Mouse (Mus musculus): ENCODE results near the gene Zfp558. TPM values are rescaled to one million over a fixed set of nuclear protein-coding genes. Genes with fewer than 3 reads are reported as not detected.
"Not testable (repeated sequence)": the region's sequence is repeated elsewhere in the genome, so short reads cannot be mapped to it uniquely, and the experiment has no call there.

The Zfp558 gene
- total RNA-seq (2014; fragmentation: Nextera tagmentation) (2.6 and 2.9 TPM in 2 replicates), total RNA-seq (2017) (1.4 and 1.5 TPM in 2 replicates)

DNA sequence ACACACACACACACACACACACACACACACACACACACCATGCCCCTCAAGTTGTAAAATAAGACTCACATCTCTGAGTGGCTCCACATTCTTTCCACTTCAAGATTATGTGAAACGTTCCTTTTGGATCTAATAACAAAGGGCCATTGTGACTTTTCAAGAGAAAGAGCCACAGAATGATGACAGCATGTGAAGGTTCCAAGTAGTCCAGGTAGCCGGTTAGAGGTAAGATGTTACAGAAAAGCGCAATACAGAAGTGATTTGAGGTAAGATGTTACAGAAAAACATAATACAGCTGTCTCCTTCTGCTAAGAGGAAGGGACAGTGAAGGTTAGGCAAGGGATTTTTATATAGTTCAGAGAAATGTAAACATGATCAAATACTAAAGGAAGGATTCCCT, at the start of gene Zfp558, which contains the start of gene Mbd3l1:
Gene Zfp558 (minus strand): TSS at position 101 of the 400 bp plus-strand sequence.
Gene Mbd3l1 (plus strand): TSS at position 192 of the 400 bp plus-strand sequence.
- no peak for ATAC-seq (replicated peaks; ENCODE audit: low FRiP score, low TSS enrichment, poor library complexity, severe bottlenecking)

DNA sequence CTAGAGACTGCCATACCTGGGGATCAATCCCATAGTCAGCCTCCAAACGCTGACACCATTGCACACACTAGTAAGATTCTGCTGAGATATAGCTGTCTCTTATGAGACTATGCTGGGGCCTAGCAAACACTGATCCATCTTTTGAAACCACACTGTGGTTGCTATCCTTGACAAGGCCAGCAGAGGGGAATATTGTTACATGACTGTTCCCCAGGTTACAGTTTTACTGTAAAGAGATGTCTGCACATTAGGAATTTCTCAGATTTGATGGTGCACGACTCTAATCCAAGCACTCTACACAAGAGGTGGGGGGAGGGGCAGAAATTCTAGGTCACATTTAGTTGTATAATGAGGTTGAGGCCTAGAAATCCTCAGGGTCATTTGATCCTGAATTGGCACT, 30.0 kb upstream of the Zfp558 start:
- ATAC-seq (replicated peaks; ENCODE audit: low FRiP score, low TSS enrichment, poor library complexity, severe bottlenecking) = no peak

DNA sequence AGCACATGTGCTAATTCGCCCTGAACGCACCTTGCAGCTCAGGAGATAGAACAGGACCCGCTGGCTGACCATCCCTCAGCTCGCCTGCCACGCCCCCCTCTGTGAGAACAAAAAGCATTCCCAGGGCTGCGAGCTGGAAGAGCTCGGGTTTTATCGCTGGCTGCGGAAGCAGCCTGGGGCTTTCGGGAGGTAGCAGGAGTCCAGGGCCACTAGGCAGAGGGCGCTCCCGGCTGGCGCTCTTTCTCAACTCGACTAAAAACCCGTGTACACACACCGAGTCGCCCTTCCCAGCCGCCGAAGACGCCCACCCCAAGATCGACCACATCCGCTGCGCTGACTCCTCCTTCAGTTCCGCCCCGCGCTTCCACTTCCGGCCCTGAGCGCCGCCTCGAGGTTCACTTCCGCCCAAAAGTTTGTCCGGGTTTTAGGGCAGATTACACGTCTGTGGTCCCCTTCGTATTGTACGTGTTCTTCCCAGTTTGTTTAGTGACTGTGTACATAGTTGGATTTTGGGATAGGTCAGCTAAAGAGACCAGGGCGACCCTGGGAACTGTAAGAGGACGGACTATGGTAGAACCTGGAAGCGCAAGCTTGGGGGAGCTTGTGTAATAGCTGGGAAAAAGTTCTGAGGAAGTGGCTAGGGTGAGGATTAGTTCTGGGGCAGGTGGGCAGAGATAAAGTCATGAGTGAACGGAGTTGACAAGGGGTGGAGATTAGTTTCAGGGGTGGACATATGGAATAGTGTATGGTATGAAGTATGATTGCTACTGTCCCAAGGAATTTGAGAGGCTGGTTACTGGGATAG, 4.5 kb downstream of the Zfp558 start:
- ATAC-seq (replicated peaks; ENCODE audit: low FRiP score, low TSS enrichment, poor library complexity, severe bottlenecking) = peak; percentile 99

- no peak for ATAC-seq (replicated peaks; ENCODE audit: low FRiP score, low TSS enrichment, poor library complexity, severe bottlenecking)
Measured at GRCm38 (mm10) chr9:18468005-18468404, 10.1 kb downstream of the Zfp558 start.

DNA sequence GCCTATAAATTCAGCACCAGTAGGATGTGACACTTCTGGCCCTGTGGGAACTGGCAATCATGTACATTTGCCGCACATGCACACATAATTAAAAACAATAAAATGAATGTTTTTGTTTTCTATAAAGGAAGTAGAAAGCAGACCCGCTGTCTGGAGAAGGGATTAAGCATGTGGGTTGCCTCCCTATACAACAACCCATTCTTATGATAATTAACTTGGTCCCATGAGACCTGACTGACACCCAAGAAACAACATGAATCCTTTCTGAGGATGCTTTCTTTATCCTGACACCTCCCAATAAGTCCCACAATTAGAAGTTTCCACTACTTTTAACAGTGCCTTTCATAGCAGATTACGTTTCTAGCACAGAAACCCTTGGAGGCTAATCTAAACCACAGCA, 10.7 kb downstream of the Zfp558 start:
- ATAC-seq (replicated peaks; ENCODE audit: low FRiP score, low TSS enrichment, poor library complexity, severe bottlenecking) = no peak

DNA sequence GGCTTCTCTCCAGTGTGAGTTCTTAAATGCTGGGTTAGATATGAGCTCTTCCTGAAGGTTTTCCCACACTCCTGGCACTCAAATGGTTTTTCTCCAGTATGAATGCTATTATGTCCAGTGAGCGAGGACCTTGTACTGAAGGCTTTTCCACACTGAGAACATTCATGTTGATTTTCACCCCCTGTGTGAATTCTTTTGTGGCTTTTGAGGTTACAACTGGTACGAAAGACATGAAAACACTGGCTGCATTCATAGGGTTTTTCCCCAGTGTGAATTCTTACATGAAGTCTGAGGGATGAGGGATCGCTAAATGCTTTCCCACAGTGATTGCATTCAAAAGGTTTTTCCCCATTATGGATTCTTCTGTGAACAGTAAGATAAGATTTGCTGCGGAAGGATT, 21.5 kb downstream of the Zfp558 start:
- no peak for ATAC-seq (replicated peaks; ENCODE audit: low FRiP score, low TSS enrichment, poor library complexity, severe bottlenecking)

DNA sequence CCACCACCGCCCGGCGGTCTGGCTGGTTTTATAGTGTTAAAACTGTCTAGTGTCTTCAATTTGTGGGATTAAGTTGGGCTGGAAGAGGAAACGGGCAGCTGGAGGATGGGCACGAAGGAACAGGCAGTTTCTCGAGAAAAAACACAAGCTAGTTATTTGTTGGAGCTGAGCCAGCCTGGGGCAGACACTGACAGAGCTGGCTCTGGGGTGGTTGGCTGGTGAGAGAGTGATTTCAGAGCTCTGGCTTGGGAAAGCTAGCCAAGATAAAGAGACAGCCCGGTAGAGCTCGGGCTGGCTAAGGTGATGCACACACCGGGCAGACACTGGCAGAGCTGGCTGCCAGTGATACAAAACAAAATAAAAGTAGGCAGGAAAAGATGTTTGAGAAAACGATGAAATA, 46.4 kb downstream of the Zfp558 start:
- no peak for ATAC-seq (replicated peaks; ENCODE audit: low FRiP score, low TSS enrichment, poor library complexity, severe bottlenecking)

- ATAC-seq (replicated peaks; ENCODE audit: low FRiP score, low TSS enrichment, poor library complexity, severe bottlenecking) = no peak
Measured at GRCm38 (mm10) chr9:18430354-18430753, 47.7 kb downstream of the Zfp558 start, which contains the start of gene Mbd3l2. TSS of gene Mbd3l2 (plus strand) at chr9:18430654.

DNA sequence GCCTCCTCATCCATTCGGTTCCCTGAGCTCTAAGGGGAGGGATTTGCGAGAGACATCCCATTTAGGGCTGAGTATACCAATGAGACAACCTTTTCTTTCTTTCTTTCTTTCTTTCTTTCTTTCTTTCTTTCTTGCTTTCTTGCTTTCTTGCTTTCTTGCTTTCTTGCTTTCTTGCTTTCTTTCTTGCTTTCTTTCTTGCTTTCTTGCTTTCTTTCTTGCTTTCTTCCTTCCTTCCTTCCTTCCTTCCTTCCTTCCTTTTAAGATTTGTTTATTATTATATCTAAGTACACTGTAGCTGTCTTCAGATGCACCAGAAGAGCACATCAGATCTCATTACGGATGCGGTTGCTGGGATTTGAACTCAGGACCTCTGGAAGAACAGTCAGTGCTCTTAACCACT, 65.7 kb downstream of the Zfp558 start:
- not testable (repeated sequence) for ATAC-seq (replicated peaks; ENCODE audit: low FRiP score, low TSS enrichment, poor library complexity, severe bottlenecking)

Other genes with a start within 250 kb of the Zfp558 start
- 38.5 and 74.0 TPM in 2 replicates for gene Chordc1, start 186.1 kb downstream of the Zfp558 start, total RNA-seq (2014; fragmentation: Nextera tagmentation)
- 106 and 154 TPM in 2 replicates for gene Chordc1, start 186.1 kb downstream of the Zfp558 start, total RNA-seq (2017)
- not detected in 2 replicates for gene Naalad2, start 75.3 kb downstream of the Zfp558 start, total RNA-seq (2014; fragmentation: Nextera tagmentation)
- gene Naalad2, start 75.3 kb downstream of the Zfp558 start, total RNA-seq (2017) = not detected in 2 replicates
- not detected in 2 replicates for gene Ubtfl1, start 73.8 kb downstream of the Zfp558 start, total RNA-seq (2014; fragmentation: Nextera tagmentation)
- not detected in 2 replicates for gene Ubtfl1, start 73.8 kb downstream of the Zfp558 start, total RNA-seq (2017)
- not detected in 2 replicates for gene Mbd3l2, start 47.6 kb downstream of the Zfp558 start, total RNA-seq (2014; fragmentation: Nextera tagmentation)
- gene Mbd3l2, start 47.6 kb downstream of the Zfp558 start, total RNA-seq (2017) = not detected in 2 replicates
- gene Mbd3l1, start 91 bp upstream of the Zfp558 start, total RNA-seq (2014; fragmentation: Nextera tagmentation) = not detected in 2 replicates
- not detected in 2 replicates for gene Mbd3l1, start 91 bp upstream of the Zfp558 start, total RNA-seq (2017)
- not detected in 2 replicates for gene Muc16, start 196.3 kb upstream of the Zfp558 start, total RNA-seq (2014; fragmentation: Nextera tagmentation)
- not detected in 2 replicates for gene Muc16, start 196.3 kb upstream of the Zfp558 start, total RNA-seq (2017)